10 mouse cellular contexts compared by ENCODE assay signal in genomic region chr17:43534362-43535222, GRCm38 (mm10). TPM values are rescaled to one million over a fixed set of nuclear protein-coding genes. Genes with fewer than 3 reads are reported as not detected.
DNase-seq lines count a peak whose midpoint lies in the region; ATAC-seq lines count a peak whose summit lies in the region.
"Had no signal": no experiment of that assay in that cellular context is flagged by ENCODE, and none has a peak within 500 bp of the region (broad histone marks: within the 10 kb centered on the region; RNA-seq: fewer than 3 reads in every experiment).

No protein-coding gene starts in this region.

- H3K27ac ChIP-seq in hindbrain, embryonic 12.5 days = no peak overlapping the region

- no peaks in the 10 kb centered on the region for H3K27me3 ChIP-seq in hindbrain, embryonic 12.5 days
- H3K27me3 ChIP-seq: Patski had no signal

- ATAC-seq in hindbrain, embryonic 12.5 days (ENCODE audit: low FRiP score) = peak; percentile 73
- ATAC-seq in megakaryocyte, adult 5-6 weeks (ENCODE audit: poor library complexity, severe bottlenecking) = peak; percentile 36
- ATAC-seq: Patski had no signal

- no peaks in the 10 kb centered on the region for H3K9me3 ChIP-seq in hindbrain, embryonic 12.5 days (replicated peaks)

- 6% methylated on average over 23 of the region's 23 CpGs for WGBS in hindbrain, embryonic 12.5 days

- peak overlapping the region; percentile 42 for H3K4me2 ChIP-seq in hindbrain, embryonic 12.5 days (replicated peaks)

- peak; percentile 75 for DNase-seq in ES-CJ7 (ENCODE audit: low read depth, low spot score)
- DNase-seq in cerebellum, postnatal 10 days = peak; percentile 64 to 76
- DNase-seq in gastrocnemius, adult 18-20 months (ENCODE audit: low spot score) = peak; percentile 22
- peak; percentile 17 to 28 for DNase-seq in layer of hippocampus, postnatal 36 days
- peak; percentile 52 to 72 for DNase-seq in right cerebral cortex, postnatal 10 days (ENCODE audit: low spot score in 2 of 2)
- DNase-seq in thymus, postnatal 36 days = no peak

- no peak overlapping the region for H3K9ac ChIP-seq in hindbrain, embryonic 12.5 days

- peak overlapping the region; percentile 20 for H3K4me3 ChIP-seq in hindbrain, embryonic 12.5 days

- peaks cover 6% of the 10 kb centered on the region for H3K4me1 ChIP-seq in hindbrain, embryonic 12.5 days

- no peaks in the 10 kb centered on the region for H3K36me3 ChIP-seq in hindbrain, embryonic 12.5 days

RNA-seq across cellular contexts. Expression of gene Ankrd66, which starts 8.8 kb away (rescaled TPM):
- total RNA-seq in gastrocnemius, adult 18-20 months (2021) = not detected
- polyA plus RNA-seq in hindbrain, embryonic 12.5 days (2016; fragmentation: Nextera tagmentation; extraction: Ambion mirVana) = 0.85 and 1.3 TPM in 2 replicates
- under 1 TPM in 1 of 2 experiments, not detected in 1; 0.45 TPM for total RNA-seq in layer of hippocampus, postnatal 36 days (2021)
- total RNA-seq in megakaryocyte, adult 5-6 weeks (2015) = 0.62 and 1.8 TPM in 2 replicates
- 0.18 TPM in 1 of 2 replicates, not detected in the other for total RNA-seq in megakaryocyte, adult 5-6 weeks (2017)
- total RNA-seq: liver, adult 2 months had no signal
- polyA plus RNA-seq: liver, adult 2 months; Patski had no signal

RNA-seq across cellular contexts. Expression of gene Mep1a, which starts 32.0 kb away (rescaled TPM):
- total RNA-seq in gastrocnemius, adult 18-20 months (2021) = under 1 TPM in 1 of 2 experiments, not detected in 1; 0.18 TPM
- not detected in 2 replicates for polyA plus RNA-seq in hindbrain, embryonic 12.5 days (2016; fragmentation: Nextera tagmentation; extraction: Ambion mirVana)
- total RNA-seq in layer of hippocampus, postnatal 36 days (2021) = not detected
- total RNA-seq in megakaryocyte, adult 5-6 weeks (2015) = not detected in 2 replicates
- total RNA-seq in megakaryocyte, adult 5-6 weeks (2017) = not detected in 2 replicates
- total RNA-seq: liver, adult 2 months had no signal

RNA-seq across cellular contexts. Expression of gene Pla2g7, which starts 33.3 kb away (rescaled TPM):
- 10 to 100 TPM; 46.2 to 70.1 TPM for total RNA-seq in gastrocnemius, adult 18-20 months (2021)
- 19.5 and 21.0 TPM in 2 replicates for polyA plus RNA-seq in hindbrain, embryonic 12.5 days (2016; fragmentation: Nextera tagmentation; extraction: Ambion mirVana)
- 100 to 1,000 TPM; 108 to 125 TPM for total RNA-seq in layer of hippocampus, postnatal 36 days (2021)
- 48.9 and 55.2 TPM in 2 replicates for total RNA-seq in megakaryocyte, adult 5-6 weeks (2015)
- total RNA-seq in megakaryocyte, adult 5-6 weeks (2017) = 36.2 and 37.2 TPM in 2 replicates

Comparison
In these comparisons a context has a peak if more than half of its experiments do, and no peak if none do; other contexts are left out.
1. DNase-seq: peak in ES-CJ7 (single experiment), cerebellum, postnatal 10 days (2 of 2), gastrocnemius, adult 18-20 months (single experiment), layer of hippocampus, postnatal 36 days (2 of 2) and right cerebral cortex, postnatal 10 days (2 of 2); none in thymus, postnatal 36 days (0 of 2).